Mouse (Mus musculus) ZHBTc4 (cell line): ENCODE measurements around the gene Prdx6b.

Source experiments
- DNase-seq: peaks from one replicate; pipeline ENCODE4 v3.0.0-alpha.2; 2011; ENCODE audit warnings: low read depth, low spot score

Prdx6b gene

GRCm38 (mm10) chr2:80325779-80326178 is 33.5 kb downstream of the Prdx6b start:
- DNase-seq = no peak

GRCm38 (mm10) chr2:80327272-80327671 is 35.0 kb downstream of the Prdx6b start:
- no peak for DNase-seq

GRCm38 (mm10) chr2:80328961-80329653 is 36.8 kb downstream of the Prdx6b start:
- no peak for DNase-seq

GRCm38 (mm10) chr2:80340537-80340936 is 48.3 kb downstream of the Prdx6b start:
- DNase-seq = no peak
